Mouse (Mus musculus) heart, embryonic 15.5 days (tissue): ENCODE results near the gene Olfr726. TPM values are rescaled to one million over a fixed set of nuclear protein-coding genes. Genes with fewer than 3 reads are reported as not detected.

Source experiments
- ATAC-seq: fragments of 200-750 bp; cut with Nextera tagmentation; replicated peaks from 2 replicates; pipeline ENCODE4 v1.8.0; 2017; ENCODE audit warnings: low read depth, moderate TSS enrichment; ENCODE audit not compliant: insufficient number of reproducible peaks, insufficient read depth, low FRiP score
- H3K27ac ChIP-seq: fragments of 300-500 bp; sonication (generic); 2 replicates; pipeline ENCODE4 v1.5.1; 2015; ENCODE audit warnings: mild to moderate bottlenecking, inconsistent platforms
- H3K27me3 ChIP-seq: fragments of 300-500 bp; sonication (generic); 2 replicates; pipeline ENCODE4 v1.6.1; 2015; ENCODE audit warnings: inconsistent platforms
- H3K36me3 ChIP-seq: fragments of 300-500 bp; sonication (generic); 2 replicates; pipeline ENCODE4 v1.6.1; 2015; ENCODE audit warnings: mild to moderate bottlenecking, inconsistent platforms
- H3K4me1 ChIP-seq: fragments of 300-500 bp; sonication (generic); replicated peaks from 2 replicates; pipeline ENCODE4 v1.6.1; 2015; ENCODE audit warnings: inconsistent platforms
- H3K4me2 ChIP-seq: fragments of 300-500 bp; sonication (generic); 2 replicates; pipeline ENCODE4 v1.6.1; 2015; ENCODE audit warnings: inconsistent platforms, mild to moderate bottlenecking, moderate library complexity
- H3K4me3 ChIP-seq: fragments of 300-500 bp; sonication (generic); 2 replicates; pipeline ENCODE4 v1.5.1; 2015; ENCODE audit warnings: mild to moderate bottlenecking, inconsistent platforms
- H3K9ac ChIP-seq: fragments of 300-500 bp; sonication (generic); 2 replicates; pipeline ENCODE4 v1.6.1; 2015; ENCODE audit warnings: mild to moderate bottlenecking, inconsistent platforms
- H3K9me3 ChIP-seq: fragments of 300-500 bp; sonication (generic); replicated peaks from 2 replicates; pipeline ENCODE4 v1.6.1; 2016; ENCODE audit warnings: inconsistent platforms
- WGBS: fragments of 180-500 bp; shearing (Covaris S2); methylation state at CpG from one replicate; pipeline ENCODE4 v1.1.7; 2015; ENCODE audit warnings: mixed read lengths; 5-methylcytosine and 5-hydroxymethylcytosine counted together
- polyA plus RNA-seq: library from polyadenylated mRNA; unstranded; fragments of >200 nt; fragmentation: Nextera tagmentation; extraction: Ambion mirVana; gene quantifications from 2 replicates; pipeline ENCODE4 v1.2.1, GENCODE M21; 2015

The Olfr726 gene
- polyA plus RNA-seq: not detected in 2 replicates

- Histone ChIP-seq H3K27me3 (no peaks in the 10 kb centered on the region), H3K4me2 (no peak within 1 kb of the TSS), H3K27ac (no peak within 1 kb of the TSS), H3K9me3 (no peaks in the 10 kb centered on the region), H3K4me3 (no peak within 1 kb of the TSS), H3K36me3 (no peaks in the 10 kb centered on the region), H3K9ac (no peak within 1 kb of the TSS), H3K4me1 (no peaks in the 10 kb centered on the region)
- no peak for ATAC-seq
- WGBS: 67% methylated on average over 1 of the region's 1 CpGs
Observed at GRCm38 (mm10) chr14:50090853-50091252, at the start of gene Olfr726. TSS of gene Olfr726 (minus strand) at chr14:50090953.

- Histone ChIP-seq H3K9me3 (no peaks in the 10 kb centered on the region), H3K27ac (no peak within 1 kb of the TSS), H3K36me3 (no peaks in the 10 kb centered on the region), H3K9ac (no peak within 1 kb of the TSS), H3K27me3 (no peaks in the 10 kb centered on the region), H3K4me1 (no peaks in the 10 kb centered on the region), H3K4me2 (no peak within 1 kb of the TSS), H3K4me3 (no peak within 1 kb of the TSS)
- 87% methylated on average over 1 of the region's 1 CpGs for WGBS
- no peak for ATAC-seq
Observed at GRCm38 (mm10) chr14:50122886-50123285, 32.1 kb upstream of the Olfr726 start, which contains the start of gene Olfr727. TSS of gene Olfr727 (plus strand) at chr14:50123186.

GRCm38 (mm10) chr14:50062733-50063104 is 28.0 kb downstream of the Olfr726 start:
- Histone ChIP-seq H3K4me3 (peak overlapping the region; percentile 81), H3K36me3 (no peaks in the 10 kb centered on the region), H3K27ac (peak overlapping the region; percentile 89), H3K9me3 (no peaks in the 10 kb centered on the region), H3K4me1 (peaks cover 5% of the 10 kb centered on the region; the same call in 1 of the 2 replicates), H3K9ac (no peak overlapping the region), H3K27me3 (no peaks in the 10 kb centered on the region), H3K4me2 (peak overlapping the region; percentile 98)
- 1% methylated on average over 4 of the region's 4 CpGs for WGBS
- ATAC-seq: no peak

- H3K27ac ChIP-seq: peak overlapping the region; percentile 89
- peaks cover 5% of the 10 kb centered on the region; the same call in 1 of the 2 replicates for H3K4me1 ChIP-seq
- peak; percentile 92 for ATAC-seq
- H3K36me3 ChIP-seq: no peaks in the 10 kb centered on the region
- 1% methylated on average over 52 of the region's 52 CpGs for WGBS
- peak overlapping the region; percentile 66 for H3K9ac ChIP-seq
- peak overlapping the region; percentile 98 for H3K4me2 ChIP-seq
- no peaks in the 10 kb centered on the region for H3K27me3 ChIP-seq
- H3K9me3 ChIP-seq: no peaks in the 10 kb centered on the region
- H3K4me3 ChIP-seq: peak overlapping the region; percentile 81
Observed at GRCm38 (mm10) chr14:50061955-50062732, 28.6 kb downstream of the Olfr726 start.

- ATAC-seq: no peak
- peak overlapping the region; percentile 81 for H3K4me3 ChIP-seq
- 0% methylated on average over 13 of the region's 13 CpGs for whole genome bisulfite sequencing
- peak overlapping the region; percentile 89 for H3K27ac ChIP-seq
- no peaks in the 10 kb centered on the region for H3K9me3 ChIP-seq
- no peaks in the 10 kb centered on the region for H3K36me3 ChIP-seq
- peak overlapping the region; percentile 98 for H3K4me2 ChIP-seq
- H3K9ac ChIP-seq: peak overlapping the region; percentile 66
- H3K27me3 ChIP-seq: no peaks in the 10 kb centered on the region
- peaks cover 5% of the 10 kb centered on the region; the same call in 1 of the 2 replicates for H3K4me1 ChIP-seq
Observed at GRCm38 (mm10) chr14:50061590-50061954, 29.2 kb downstream of the Olfr726 start.

GRCm38 (mm10) chr14:50061179-50061578 is 29.6 kb downstream of the Olfr726 start:
- Histone ChIP-seq H3K4me1 (peaks cover 5% of the 10 kb centered on the region; the same call in 1 of the 2 replicates), H3K9ac (peak overlapping the region; percentile 66; the same call in 1 of the 2 replicates), H3K27ac (peak overlapping the region; percentile 89; the same call in 1 of the 2 replicates), H3K36me3 (no peaks in the 10 kb centered on the region), H3K4me2 (peak overlapping the region; percentile 98), H3K9me3 (no peaks in the 10 kb centered on the region), H3K27me3 (no peaks in the 10 kb centered on the region), H3K4me3 (peak overlapping the region; percentile 81)
- 16% methylated on average over 11 of the region's 11 CpGs for WGBS
- no peak for ATAC-seq

GRCm38 (mm10) chr14:50040275-50040674 is 50.5 kb downstream of the Olfr726 start, which contains the start of gene Olfr725:
TSS of gene Olfr725 (minus strand) at chr14:50040375.
- Histone ChIP-seq H3K27ac (no peak within 1 kb of the TSS), H3K4me3 (no peak within 1 kb of the TSS), H3K9ac (no peak within 1 kb of the TSS), H3K4me1 (no peaks in the 10 kb centered on the region), H3K4me2 (no peak within 1 kb of the TSS), H3K27me3 (no peaks in the 10 kb centered on the region), H3K36me3 (no peaks in the 10 kb centered on the region), H3K9me3 (no peaks in the 10 kb centered on the region)
- ATAC-seq: no peak

Other genes with a start within 250 kb of the Olfr726 start
- gene Olfr722, start 189.0 kb downstream of the Olfr726 start, polyA plus RNA-seq: not detected in 2 replicates
- gene Olfr723, start 159.2 kb downstream of the Olfr726 start, polyA plus RNA-seq: not detected in 2 replicates
- gene Olfr724, start 127.7 kb downstream of the Olfr726 start, polyA plus RNA-seq: not detected in 2 replicates
- gene Olfr725, start 50.6 kb downstream of the Olfr726 start, polyA plus RNA-seq: not detected in 2 replicates
- not detected in 2 replicates for gene Olfr727, start 32.2 kb upstream of the Olfr726 start, polyA plus RNA-seq
- not detected in 2 replicates for gene Olfr728, start 51.7 kb upstream of the Olfr726 start, polyA plus RNA-seq
- gene Olfr729, start 62.0 kb upstream of the Olfr726 start, polyA plus RNA-seq: not detected in 2 replicates
- gene Olfr730, start 97.2 kb upstream of the Olfr726 start, polyA plus RNA-seq: not detected in 2 replicates
- not detected in 2 replicates for gene Olfr731, start 150.9 kb upstream of the Olfr726 start, polyA plus RNA-seq
- not detected in 2 replicates for gene Olfr732, start 193.3 kb upstream of the Olfr726 start, polyA plus RNA-seq
- gene Olfr733, start 210.6 kb upstream of the Olfr726 start, polyA plus RNA-seq: not detected in 2 replicates
- not detected in 2 replicates for gene Olfr734, start 235.8 kb upstream of the Olfr726 start, polyA plus RNA-seq